Mouse (Mus musculus) WW6 (cell line): Measurements from ENCODE around the gene Gm45213.

Experiments used
- DNase-seq: peaks from one replicate; pipeline ENCODE4 v3.0.0-alpha.2; 2013; ENCODE audit warnings: low read depth, low spot score

Gm45213 gene

DNA sequence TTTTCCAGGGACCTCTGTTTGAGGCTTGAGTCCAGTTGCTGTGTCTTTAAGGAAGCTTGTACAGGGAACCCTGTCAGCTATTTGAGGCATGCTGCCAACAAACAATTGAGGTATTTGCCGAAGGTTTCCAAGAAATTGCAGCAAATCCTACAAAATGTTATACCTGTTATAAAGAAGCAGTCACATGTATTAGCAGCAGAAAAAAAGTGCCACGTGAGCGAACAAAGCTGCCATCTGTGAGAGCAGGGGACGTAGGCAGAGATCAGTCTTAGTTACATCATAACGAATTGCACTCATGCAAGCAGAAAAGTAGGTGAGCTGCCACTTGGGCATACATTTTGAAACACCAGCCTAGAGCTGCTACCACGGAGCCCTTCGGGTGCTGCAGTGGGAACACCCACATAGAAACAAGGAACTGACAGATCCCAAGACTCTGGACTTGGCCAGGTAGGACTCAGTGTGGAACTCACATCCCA, 63.2 kb downstream of the Gm45213 start:
- DNase-seq: no peak

DNA sequence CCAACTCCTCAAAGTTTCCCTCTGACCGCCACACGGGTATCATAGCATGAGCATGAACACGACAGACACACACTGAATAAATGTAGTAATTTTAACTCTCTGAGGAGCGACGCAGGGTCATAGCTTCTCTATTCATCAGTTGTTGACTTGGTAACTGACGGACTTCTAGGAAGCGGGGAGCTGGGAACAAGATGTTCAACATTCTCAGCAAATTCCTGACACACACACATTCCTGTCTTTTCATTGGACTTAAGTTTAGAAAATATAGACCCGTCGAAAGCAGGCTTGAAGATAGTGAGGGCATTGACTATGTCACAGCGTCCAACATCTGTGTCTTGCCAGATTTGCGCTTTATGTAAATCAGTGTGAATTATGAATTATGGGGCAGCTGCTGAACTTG, 63.8 kb downstream of the Gm45213 start:
- no peak for DNase-seq

DNA sequence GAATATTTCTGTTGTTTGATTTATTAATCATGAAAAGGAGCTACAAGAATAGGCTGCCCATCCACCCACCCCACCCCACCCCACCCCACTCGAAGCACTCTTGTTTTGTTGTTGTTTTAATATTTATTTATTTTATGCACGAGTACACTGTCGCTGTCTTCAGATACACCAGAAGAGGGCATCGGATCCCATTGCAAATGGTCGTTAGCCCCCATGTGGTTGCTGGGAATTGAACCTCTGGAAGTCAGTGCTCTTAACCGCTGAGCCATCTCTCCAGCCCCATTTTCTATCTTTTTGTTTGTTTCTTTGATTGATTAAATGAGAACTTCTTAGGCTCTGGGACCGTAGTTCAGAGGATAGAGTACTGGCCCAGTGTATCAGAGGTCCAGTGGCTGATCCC, 64.5 kb downstream of the Gm45213 start:
- no peak for DNase-seq

DNA sequence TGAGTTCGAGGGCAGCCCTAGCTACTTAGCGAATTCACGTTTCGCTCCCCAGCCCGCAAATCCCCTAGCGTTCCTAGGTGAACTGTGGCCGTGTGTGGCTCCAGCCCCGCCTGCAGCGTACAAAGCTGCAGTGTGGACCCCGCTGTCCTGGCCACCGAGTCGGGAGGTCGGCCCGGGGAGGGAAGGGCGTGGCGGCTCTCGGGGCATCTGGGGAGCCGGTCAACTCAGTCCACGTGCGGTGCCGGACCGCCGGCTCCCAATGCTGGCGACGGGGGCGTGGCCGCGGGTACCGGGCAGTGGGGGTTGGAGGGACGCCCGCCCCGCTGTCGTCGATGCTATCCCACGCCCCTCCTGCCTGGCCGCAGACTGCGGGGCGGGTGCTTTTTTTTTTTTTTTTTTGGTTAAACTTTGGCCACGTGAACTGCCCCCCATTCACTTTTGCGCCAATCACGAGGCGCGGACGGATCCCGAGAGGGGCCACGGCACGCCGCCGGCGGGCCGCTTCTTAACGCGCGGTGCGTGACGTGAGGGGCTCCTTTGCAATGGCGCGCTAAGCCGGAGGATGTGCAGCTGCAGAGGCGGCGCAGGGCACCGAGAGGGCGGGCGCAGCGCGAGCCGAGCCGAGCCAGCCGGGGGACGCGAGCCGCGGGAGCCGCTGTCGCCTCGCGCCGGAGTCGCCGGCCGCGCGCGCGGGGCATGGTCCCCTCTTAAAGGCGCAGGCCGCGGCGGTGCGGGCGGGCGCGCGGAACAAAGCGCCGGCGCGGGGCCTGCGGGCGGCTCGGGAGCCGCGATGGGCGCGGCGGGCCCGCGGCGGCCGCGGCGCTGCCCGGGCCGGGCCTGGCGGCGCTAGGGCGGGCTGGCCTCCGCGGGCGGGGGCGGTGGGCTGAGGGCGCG, 65.8 kb downstream of the Gm45213 start, which contains the start of gene Chsy1:
Chsy1 (plus strand) TSS at position 555 of the 894 bp plus-strand sequence.
- DNase-seq: peak; percentile 70

DNA sequence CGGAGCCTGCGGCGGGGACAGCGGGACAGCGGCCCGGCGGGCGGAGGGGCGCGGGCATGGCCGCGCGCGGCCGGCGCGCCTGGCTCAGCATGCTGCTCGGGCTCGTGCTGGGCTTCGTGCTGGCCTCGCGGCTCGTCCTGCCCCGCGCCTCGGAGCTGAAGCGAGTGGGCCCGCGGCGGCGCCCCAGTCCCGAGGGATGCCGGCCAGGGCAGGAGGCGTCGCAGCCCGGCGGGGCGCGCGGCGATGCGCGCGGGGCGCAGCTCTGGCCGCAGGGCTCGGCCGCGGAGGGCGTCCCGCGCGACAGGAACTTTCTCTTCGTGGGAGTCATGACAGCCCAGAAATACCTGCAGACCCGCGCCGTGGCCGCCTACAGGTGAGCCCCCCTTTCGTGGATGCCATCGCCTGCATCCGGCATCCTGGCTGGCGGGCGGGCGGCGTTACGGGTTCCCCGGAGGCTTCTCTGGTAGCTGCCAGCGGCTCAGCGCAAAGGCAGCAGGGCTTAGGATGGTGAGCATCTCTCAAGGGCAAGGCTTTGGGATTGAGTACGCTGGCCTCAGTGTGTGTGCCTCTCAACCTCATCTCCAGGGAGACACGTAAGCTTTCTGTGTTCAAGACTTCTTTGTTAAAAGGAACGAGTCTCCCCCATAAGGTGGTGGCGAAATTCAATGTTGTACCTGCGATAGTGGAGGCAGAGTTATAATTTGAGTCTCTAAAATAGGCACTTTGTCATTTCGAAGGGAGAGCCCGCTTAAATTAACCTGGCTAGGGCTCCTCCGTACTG, 66.6 kb downstream of the Gm45213 start:
- DNase-seq: no peak

DNA sequence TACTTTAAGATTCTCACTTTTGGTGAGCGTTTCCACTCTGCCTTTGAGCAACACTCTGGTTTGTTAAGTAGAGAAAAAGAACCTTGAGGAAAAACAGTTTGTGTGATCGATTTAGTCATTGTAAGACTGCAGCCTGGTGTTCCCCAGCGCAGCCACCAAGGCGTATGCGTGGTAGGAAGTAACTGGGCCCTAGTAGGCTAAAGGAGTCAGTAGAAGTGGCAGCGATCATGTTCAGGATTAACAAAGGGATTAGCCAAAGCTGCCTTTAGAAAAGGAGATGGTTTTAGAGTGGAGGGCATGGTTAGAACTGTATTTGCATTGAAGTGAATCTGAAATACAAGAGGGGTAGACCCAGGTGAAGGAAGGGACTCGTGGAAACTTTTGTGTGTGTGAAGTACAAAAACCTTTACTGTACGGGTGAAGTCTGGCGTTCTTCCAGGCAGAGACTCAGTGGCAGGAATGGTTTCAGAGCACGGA, 67.3 kb downstream of the Gm45213 start:
- no peak for DNase-seq

DNA sequence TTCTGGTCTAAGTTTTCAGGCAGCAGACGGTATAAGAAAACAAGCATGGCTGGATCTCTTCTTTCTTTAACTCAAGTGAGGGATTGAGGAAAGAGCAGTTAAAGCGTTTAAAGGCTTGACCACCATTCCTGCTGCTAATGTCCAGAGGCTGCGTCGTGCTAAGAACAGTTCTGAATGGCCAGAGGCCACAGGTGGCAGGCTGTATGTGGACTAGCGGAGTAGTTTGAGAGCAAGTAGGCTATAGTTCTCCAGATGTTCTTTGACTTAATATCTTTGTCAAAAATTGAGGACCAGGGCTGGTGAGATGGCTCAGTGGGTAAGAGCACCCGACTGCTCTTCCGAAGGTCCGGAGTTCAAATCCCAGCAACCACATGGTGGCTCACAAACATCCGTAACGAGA, 67.8 kb downstream of the Gm45213 start:
- no peak for DNase-seq
